Mouse (Mus musculus): ENCODE measurements around the gene Zmat5. TPM values are rescaled to one million over a fixed set of nuclear protein-coding genes. Genes with fewer than 3 reads are reported as not detected.

Zmat5 gene
- total RNA-seq, 2 experiments from 2014 or later: 33.1 to 34.0 TPM

- H3K27ac ChIP-seq: no peak overlapping the region
- no peak for DNase-seq (ENCODE audit: low spot score in 2 of 2)
- H3K4me3 ChIP-seq: no peak overlapping the region
- no peak for TF ChIP-seq CTCF (conservative IDR thresholded peaks at IDR 0.05)
Measured at GRCm38 (mm10) chr11:4752836-4753235, 48.4 kb downstream of the Zmat5 start.

DNA sequence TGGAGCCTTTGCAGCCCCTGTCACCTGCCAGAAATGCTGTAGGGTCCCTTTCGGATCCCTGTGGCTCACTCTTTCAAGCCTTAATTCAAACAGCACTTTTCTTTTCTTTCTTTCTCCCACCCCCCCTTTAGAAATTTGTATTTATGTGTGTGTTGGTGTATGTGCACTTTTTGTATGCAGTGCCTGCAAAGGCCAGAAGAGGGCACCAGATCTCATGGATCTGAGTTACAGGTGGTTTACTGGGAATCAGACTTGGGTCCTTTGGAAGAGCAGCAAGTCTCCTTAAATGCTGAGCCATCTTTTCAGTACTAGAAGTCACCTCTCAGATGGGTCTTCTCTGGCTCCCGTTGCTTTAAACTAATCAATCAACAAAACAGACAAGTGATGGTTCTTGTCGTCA lies 49.6 kb downstream of the Zmat5 start:
- Histone ChIP-seq H3K27ac (no peak overlapping the region), H3K4me3 (no peak overlapping the region)
- TF ChIP-seq CTCF (conservative IDR thresholded peaks at IDR 0.05): peak; percentile 62
- DNase-seq (ENCODE audit: low spot score in 2 of 2): no peak

DNA sequence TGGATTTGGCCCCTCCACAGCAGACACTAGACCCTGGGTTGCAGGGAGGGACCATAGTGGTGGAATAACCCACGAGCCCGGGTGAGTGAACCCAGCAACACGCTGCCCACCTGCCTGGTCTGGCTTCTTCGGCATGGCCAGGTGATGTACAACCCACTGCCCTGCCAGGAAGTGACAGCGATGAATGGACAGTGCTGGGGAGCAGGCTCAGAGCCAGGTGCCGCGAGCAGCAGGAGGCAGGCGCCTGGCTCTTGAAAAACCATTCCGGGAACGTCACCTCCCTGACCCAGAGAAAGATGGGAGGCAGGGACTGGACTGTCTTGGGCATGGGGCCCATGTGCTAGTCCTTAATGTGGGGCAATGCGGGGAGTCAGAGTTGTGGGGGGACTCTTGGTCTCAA lies 50.4 kb downstream of the Zmat5 start:
- no peak overlapping the region for H3K4me3 ChIP-seq
- no peak overlapping the region for H3K27ac ChIP-seq
- TF ChIP-seq CTCF (conservative IDR thresholded peaks at IDR 0.05): no peak
- DNase-seq (ENCODE audit: low spot score in 2 of 2): no peak

DNA sequence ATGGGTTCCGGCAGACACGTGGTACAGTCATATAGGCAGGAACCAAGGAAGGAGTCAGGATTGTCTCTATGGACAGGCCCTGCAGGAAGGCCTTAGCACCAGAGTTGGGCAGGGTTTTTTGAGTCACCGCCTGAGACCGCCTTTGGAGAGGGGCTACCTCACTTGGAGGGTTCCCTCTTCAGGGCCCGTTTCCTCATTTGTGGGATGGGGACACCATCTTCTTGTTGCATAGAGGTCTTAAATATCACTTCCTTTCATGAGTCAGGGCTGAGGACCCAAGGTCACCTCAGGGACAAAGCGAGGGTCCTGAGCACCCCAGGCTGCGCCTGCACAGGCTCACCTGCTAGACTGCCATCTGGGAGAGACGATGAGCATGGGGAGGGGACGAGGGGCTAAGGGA lies 52.0 kb downstream of the Zmat5 start:
- no peak for DNase-seq (ENCODE audit: low spot score in 2 of 2)
- no peak for TF ChIP-seq CTCF (conservative IDR thresholded peaks at IDR 0.05)
- Histone ChIP-seq H3K4me3 (no peak overlapping the region), H3K27ac (no peak overlapping the region)

DNA sequence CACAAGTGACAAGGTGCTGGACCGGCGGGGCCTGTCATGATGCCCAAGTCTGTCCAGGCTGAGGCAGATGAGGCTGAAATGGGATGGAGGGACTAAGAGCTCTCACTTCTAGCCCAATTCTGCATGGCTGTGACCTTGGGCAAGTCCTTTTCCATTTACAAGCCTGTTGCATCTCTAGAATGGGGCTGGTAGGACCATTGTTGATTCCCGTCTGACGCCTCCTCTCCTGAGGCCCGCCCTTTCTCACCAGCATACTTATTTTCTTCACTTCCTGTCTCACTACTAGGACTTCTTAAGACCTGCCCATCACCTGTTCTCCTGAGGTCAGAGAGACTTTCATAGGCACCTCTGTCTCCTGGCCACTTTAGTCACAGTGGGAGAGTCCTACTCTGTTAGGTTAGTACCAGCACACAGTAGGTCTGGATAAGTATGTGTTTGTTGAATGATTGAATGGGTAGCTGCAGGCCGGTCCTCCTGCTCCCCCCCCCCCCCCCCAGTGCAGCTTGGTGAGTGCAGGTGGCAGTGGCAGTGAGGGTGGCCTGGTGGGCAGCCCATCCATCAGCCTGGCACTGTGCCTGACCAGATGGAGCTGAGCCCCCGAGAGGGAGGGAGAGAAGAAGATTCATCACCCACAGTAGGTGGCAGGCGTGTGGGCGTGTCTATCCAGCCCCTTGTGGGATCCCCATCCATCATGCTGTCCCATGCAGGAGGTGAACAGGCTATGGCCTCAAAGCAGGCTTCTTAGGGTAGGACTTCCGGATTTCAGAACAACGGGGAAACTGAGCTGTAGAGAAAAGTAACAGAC lies 52.7 kb downstream of the Zmat5 start:
- no peak overlapping the region for H3K27ac ChIP-seq
- H3K4me3 ChIP-seq: no peak overlapping the region
- no peak for TF ChIP-seq CTCF (conservative IDR thresholded peaks at IDR 0.05)
- no peak for DNase-seq (ENCODE audit: low spot score in 2 of 2)

GRCm38 (mm10) chr11:4757789-4758158 lies 53.3 kb downstream of the Zmat5 start:
- Histone ChIP-seq H3K27ac (no peak overlapping the region), H3K4me3 (no peak overlapping the region)
- DNase-seq (ENCODE audit: low spot score in 2 of 2): no peak
- TF ChIP-seq CTCF (conservative IDR thresholded peaks at IDR 0.05): no peak

DNA sequence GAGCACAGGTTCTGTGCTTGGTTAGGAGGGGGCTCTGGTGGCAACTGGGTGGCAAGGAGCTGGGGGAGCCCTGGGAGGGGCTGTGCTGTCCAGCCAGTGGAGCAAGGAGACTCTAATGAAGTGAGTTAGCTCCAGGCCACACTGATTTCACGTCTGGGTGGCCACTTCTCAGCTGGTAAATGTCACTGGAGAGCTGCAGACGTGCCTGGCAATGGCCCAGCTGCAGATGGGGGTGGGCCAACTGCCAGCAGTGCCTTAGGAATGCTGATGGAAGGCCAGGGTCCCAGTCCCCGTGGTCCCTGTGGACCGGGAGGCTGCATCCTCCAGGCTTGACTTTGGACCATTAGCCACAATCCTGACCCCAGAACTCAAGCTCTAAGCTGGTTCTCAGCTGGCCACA lies 56.0 kb downstream of the Zmat5 start:
- TF ChIP-seq CTCF (conservative IDR thresholded peaks at IDR 0.05): no peak
- no peak for DNase-seq (ENCODE audit: low spot score in 2 of 2)
- no peak overlapping the region for H3K27ac ChIP-seq
- no peak overlapping the region for H3K4me3 ChIP-seq

- no peak for TF ChIP-seq CTCF (conservative IDR thresholded peaks at IDR 0.05)
- no peak for DNase-seq (ENCODE audit: low spot score in 2 of 2)
- no peak overlapping the region; the same call in 1 of the 2 replicates for H3K27ac ChIP-seq
- H3K4me3 ChIP-seq: no peak overlapping the region
Measured at GRCm38 (mm10) chr11:4761991-4762390, 57.5 kb downstream of the Zmat5 start.

- H3K4me3 ChIP-seq: no peak overlapping the region
- TF ChIP-seq CTCF (conservative IDR thresholded peaks at IDR 0.05): no peak
- H3K27ac ChIP-seq: no peak overlapping the region
- DNase-seq (ENCODE audit: low spot score in 2 of 2): no peak
Measured at GRCm38 (mm10) chr11:4762511-4762910, 58.0 kb downstream of the Zmat5 start.

- Histone ChIP-seq H3K27ac (0 out of 2 replicates have a peak overlapping the region, but pooled peaks have one; percentile 10), H3K4me3 (no peak overlapping the region)
- no peak for TF ChIP-seq CTCF (conservative IDR thresholded peaks at IDR 0.05)
- no peak for DNase-seq (ENCODE audit: low spot score in 2 of 2)
Measured at GRCm38 (mm10) chr11:4763631-4764030, 59.2 kb downstream of the Zmat5 start.

DNA sequence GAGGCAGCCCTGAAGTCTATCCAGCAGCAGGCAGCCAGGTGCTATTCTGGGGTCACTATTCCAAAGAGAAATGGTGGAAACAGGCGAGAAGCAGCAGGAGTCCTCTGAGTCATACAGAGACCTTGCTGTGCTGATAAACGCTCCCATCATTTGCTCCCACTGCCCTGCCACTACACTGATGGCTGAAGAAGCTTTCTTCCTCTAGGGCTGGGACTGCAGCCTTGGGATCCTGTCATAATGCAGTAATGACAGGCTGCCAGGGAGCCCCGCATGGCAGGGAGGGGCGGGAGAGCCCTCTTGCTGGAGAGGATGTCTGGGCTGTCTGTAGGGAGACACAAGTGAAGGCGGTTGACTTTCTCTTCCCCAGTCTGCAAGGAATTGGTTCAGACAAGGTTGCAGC lies 60.0 kb downstream of the Zmat5 start:
- H3K4me3 ChIP-seq: no peak overlapping the region
- H3K27ac ChIP-seq: no peak overlapping the region
- no peak for DNase-seq (ENCODE audit: low spot score in 2 of 2)
- no peak; the same call in 1 of the 2 replicates for TF ChIP-seq CTCF (conservative IDR thresholded peaks at IDR 0.05)

GRCm38 (mm10) chr11:4768399-4768798 lies 63.9 kb downstream of the Zmat5 start:
- no peak for DNase-seq (ENCODE audit: low spot score in 2 of 2)

DNA sequence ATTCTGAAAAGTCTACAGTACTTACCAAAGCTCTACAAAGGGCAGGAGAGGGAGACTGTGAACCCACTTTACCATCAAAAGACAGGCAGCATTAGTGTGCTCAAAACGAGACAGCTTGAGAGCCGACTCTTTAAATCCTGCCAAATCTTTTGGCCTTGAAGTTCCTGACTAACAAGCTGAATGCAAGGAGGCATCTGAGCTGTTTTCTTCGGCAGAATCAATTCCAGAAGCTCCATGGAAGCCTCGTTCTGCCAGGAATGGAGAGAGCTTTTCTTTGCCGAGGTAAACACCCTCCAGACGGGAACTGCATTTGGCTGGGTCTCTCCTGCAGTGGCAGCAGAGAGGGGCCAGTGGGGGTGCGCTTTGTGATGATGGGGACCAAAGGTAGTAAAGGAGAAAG lies 64.8 kb downstream of the Zmat5 start:
- no peak overlapping the region for H3K4me3 ChIP-seq
- no peak for TF ChIP-seq CTCF (conservative IDR thresholded peaks at IDR 0.05)
- DNase-seq (ENCODE audit: low spot score in 2 of 2): peak in 1 of 2 experiments; percentile 55
- H3K27ac ChIP-seq: peak overlapping the region; percentile 78

More at GRCm38 (mm10) chr11:4768399-4768798, 63.9 kb downstream of the Zmat5 start:
- no peak for TF ChIP-seq CTCF (conservative IDR thresholded peaks at IDR 0.05)
- Histone ChIP-seq H3K4me3 (no peak overlapping the region), H3K27ac (peak overlapping the region; percentile 78)

GRCm38 (mm10) chr11:4769881-4770280 lies 65.4 kb downstream of the Zmat5 start:
- H3K27ac ChIP-seq: peak overlapping the region; percentile 78
- no peak overlapping the region for H3K4me3 ChIP-seq
- no peak for TF ChIP-seq CTCF (conservative IDR thresholded peaks at IDR 0.05)
- DNase-seq (ENCODE audit: low spot score in 2 of 2): no peak

All from layer of hippocampus, adult 2 months (tissue).